Mouse (Mus musculus) lung, postnatal 0 days (tissue): ENCODE results near the gene Ankrd55.

ENCODE experiments used
- CTCF ChIP-seq: IDR thresholded peaks from 2 replicates; pipeline ENCODE4 v1.5.1; 2016; ENCODE audit warnings: antibody characterized with exemption, mild to moderate bottlenecking
- EP300 ChIP-seq: IDR thresholded peaks from 2 replicates; pipeline ENCODE4 v1.6.1; 2016; ENCODE audit warnings: antibody characterized with exemption, mild to moderate bottlenecking, control low read depth

DNA sequence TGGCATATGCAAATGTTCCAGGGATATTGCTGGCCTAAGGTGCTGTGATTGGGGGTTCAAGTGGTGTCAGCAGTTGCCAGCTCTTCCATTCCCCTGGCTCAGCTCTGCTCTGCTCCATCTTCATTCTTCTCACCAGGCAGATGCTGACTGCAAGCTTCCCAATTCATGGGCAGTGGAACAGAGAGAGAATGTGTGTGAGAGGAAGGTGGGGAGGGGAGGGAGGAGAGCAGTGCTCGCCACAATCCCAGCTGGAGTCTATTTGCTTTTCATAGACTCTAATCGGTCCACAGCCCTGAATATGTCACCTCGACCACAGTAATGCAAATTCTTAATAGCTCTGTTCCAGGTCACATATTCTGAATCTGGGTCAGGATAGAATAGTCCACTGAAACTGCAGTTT, 27.2 kb downstream of the Ankrd55 start:
- TF ChIP-seq CTCF (no peak), EP300 (no peak)
